Mouse (Mus musculus): ENCODE measurements around the gene Wdr37. TPM values are rescaled to one million over a fixed set of nuclear protein-coding genes. Genes with fewer than 3 reads are reported as not detected.
"Not testable (repeated sequence)": the region's sequence is repeated elsewhere in the genome, so short reads cannot be mapped to it uniquely, and the experiment has no call there.

Gene Wdr37
- not detected in 2 replicates for polyA plus RNA-seq (2012; ENCODE audit: insufficient read depth, insufficient read length, low replicate concordance, missing spikeins)

- H3K4me1 ChIP-seq (ENCODE audit: control insufficient read depth, insufficient read depth, low read length) = no peaks in the 10 kb centered on the region
- under 1% methylated on average over 18 of the region's 18 CpGs for WGBS
- H3K4me3 ChIP-seq (ENCODE audit: insufficient read depth, low read depth, low read length) = peak within 1 kb of the TSS; percentile 74
- TF ChIP-seq CTCF (IDR thresholded peaks at IDR 0.05; ENCODE audit: insufficient read depth, low read depth, low read length) (no peak), POLR2A (IDR thresholded peaks at IDR 0.05; ENCODE audit: insufficient read depth, low read depth, low read length) (no peak; the same call in 1 of the 2 replicates)
- peak within 1 kb of the TSS; percentile 96 for H3K27ac ChIP-seq (ENCODE audit: insufficient read depth, low read depth, low read length)
These were observed at the start of gene Wdr37 for GRCm38 (mm10) chr13:8871314-8871962. Gene Wdr37, minus strand, starts transcription at chr13:8871909.

- not testable (repeated sequence) for H3K27ac ChIP-seq (ENCODE audit: insufficient read depth, low read depth, low read length); H3K4me1 ChIP-seq (ENCODE audit: control insufficient read depth, insufficient read depth, low read length); H3K4me3 ChIP-seq (ENCODE audit: insufficient read depth, low read depth, low read length)
- 90% methylated on average over 8 of the region's 8 CpGs for WGBS
These were observed 42.2 kb upstream of the Wdr37 start for GRCm38 (mm10) chr13:8913890-8914289.

GRCm38 (mm10) chr13:8905986-8906385, 34.3 kb upstream of the Wdr37 start:
- 91% methylated on average over 2 of the region's 2 CpGs for WGBS
- H3K4me3 ChIP-seq (ENCODE audit: insufficient read depth, low read depth, low read length); H3K4me1 ChIP-seq (ENCODE audit: control insufficient read depth, insufficient read depth, low read length); H3K27ac ChIP-seq (ENCODE audit: insufficient read depth, low read depth, low read length): not testable (repeated sequence)

DNA sequence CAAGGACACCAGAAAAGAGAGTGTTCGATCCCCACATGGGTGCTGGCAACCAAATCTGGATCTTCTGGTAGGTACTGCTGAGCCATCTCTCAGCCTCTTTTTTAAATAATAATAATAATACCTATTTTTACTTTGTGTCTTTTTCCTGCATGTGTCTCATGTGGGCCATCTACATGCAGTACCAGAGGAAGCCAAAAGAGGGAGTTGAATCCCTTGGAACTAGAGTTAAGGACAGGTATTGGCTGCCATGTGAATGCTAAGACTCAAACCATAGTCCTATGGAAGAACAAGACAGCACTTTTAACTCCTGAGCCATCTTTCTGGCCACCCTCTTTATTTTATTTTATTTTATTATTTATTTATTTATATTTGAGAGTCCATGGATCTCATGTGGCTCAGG, 16.9 kb upstream of the Wdr37 start:
- Histone ChIP-seq H3K4me1 (ENCODE audit: control insufficient read depth, insufficient read depth, low read length) (no peaks in the 10 kb centered on the region), H3K27ac (ENCODE audit: insufficient read depth, low read depth, low read length) (no peak overlapping the region), H3K4me3 (ENCODE audit: insufficient read depth, low read depth, low read length) (no peak overlapping the region)
- TF ChIP-seq CTCF (IDR thresholded peaks at IDR 0.05; ENCODE audit: insufficient read depth, low read depth, low read length) = no peak
- TF ChIP-seq POLR2A (IDR thresholded peaks at IDR 0.05; ENCODE audit: insufficient read depth, low read depth, low read length) = no peak
- 98% methylated on average over 1 of the region's 1 CpGs for WGBS

- Histone ChIP-seq H3K4me3 (ENCODE audit: insufficient read depth, low read depth, low read length) (peak overlapping the region; percentile 98), H3K27ac (ENCODE audit: insufficient read depth, low read depth, low read length) (peak overlapping the region; percentile 22), H3K4me1 (ENCODE audit: control insufficient read depth, insufficient read depth, low read length) (no peaks in the 10 kb centered on the region)
- WGBS = 1% methylated on average over 9 of the region's 9 CpGs
- TF ChIP-seq POLR2A (IDR thresholded peaks at IDR 0.05; ENCODE audit: insufficient read depth, low read depth, low read length) (no peak), CTCF (IDR thresholded peaks at IDR 0.05; ENCODE audit: insufficient read depth, low read depth, low read length) (no peak)
These were observed 14.5 kb upstream of the Wdr37 start for GRCm38 (mm10) chr13:8886185-8886560.

DNA sequence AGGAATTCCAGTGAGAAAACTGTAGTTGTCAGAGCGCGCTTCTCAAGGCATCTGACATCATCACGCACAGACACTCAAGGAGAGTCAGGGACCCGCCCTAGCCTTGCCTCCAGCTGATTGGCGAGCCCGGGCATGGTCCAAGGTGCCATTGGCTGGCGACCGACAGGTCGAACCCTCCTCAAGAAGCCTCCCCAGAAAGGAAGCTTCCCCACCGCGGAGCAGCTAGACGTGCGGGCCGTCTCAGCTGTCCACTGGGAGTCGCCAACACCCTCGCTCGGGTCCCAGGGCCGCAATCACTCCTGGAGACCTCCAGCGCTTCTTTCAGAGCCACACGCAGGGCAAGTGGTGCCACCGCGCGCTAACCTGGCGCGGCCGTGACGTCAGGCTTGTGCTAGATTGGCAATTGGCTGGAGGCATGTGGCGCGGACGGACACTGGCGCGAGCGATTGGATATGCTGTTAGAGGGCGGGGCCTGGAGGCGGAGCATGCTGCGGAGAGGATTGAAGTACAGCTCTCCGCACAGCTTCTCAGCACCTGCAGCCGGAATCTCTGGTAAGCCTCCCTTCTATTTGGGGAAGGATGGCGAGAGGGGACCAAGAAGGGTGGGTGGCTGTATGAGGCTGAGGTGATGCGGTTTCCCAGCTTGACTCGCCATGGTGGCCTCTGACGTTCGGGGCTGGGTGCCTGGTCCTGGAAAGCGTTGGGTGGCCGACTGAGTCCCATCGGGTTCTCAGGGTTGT, 13.9 kb upstream of the Wdr37 start, which contains the start of gene Idi1:
TSS of gene Idi1 (plus strand) at position 57 of the 740 bp plus-strand sequence.
- Histone ChIP-seq H3K4me1 (ENCODE audit: control insufficient read depth, insufficient read depth, low read length) (no peaks in the 10 kb centered on the region), H3K4me3 (ENCODE audit: insufficient read depth, low read depth, low read length) (peak within 1 kb of the TSS; percentile 98), H3K27ac (ENCODE audit: insufficient read depth, low read depth, low read length) (peak within 1 kb of the TSS; percentile 100)
- under 1% methylated on average over 46 of the region's 46 CpGs for WGBS
- no peak for TF ChIP-seq CTCF (IDR thresholded peaks at IDR 0.05; ENCODE audit: insufficient read depth, low read depth, low read length)
- peak; percentile 55 for TF ChIP-seq POLR2A (IDR thresholded peaks at IDR 0.05; ENCODE audit: insufficient read depth, low read depth, low read length)

- not testable (repeated sequence) for H3K27ac ChIP-seq (ENCODE audit: insufficient read depth, low read depth, low read length); H3K4me1 ChIP-seq (ENCODE audit: control insufficient read depth, insufficient read depth, low read length); H3K4me3 ChIP-seq (ENCODE audit: insufficient read depth, low read depth, low read length)
- WGBS = 86% methylated on average over 5 of the region's 5 CpGs
These were observed 12.2 kb upstream of the Wdr37 start for GRCm38 (mm10) chr13:8883870-8884269.

DNA sequence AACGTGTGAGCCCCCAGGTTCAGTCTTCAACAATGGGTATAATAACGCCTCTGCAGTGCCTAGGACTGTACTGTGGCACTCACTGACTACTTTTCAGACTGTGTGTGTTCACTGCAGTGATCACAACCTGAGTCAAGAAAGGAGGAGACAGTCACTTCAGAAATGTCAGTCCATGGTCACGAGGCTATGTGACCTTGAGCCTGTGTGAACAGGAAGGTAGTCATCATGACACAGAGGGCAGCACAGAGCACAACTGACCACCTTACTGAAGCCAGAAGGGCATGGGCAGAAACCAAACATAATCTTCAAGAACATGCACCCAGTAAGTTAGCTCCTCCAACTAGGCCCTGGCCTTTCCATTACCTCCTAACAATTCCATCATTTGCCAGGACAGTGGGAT, 9.9 kb upstream of the Wdr37 start:
- Histone ChIP-seq H3K4me1 (ENCODE audit: control insufficient read depth, insufficient read depth, low read length) (no peaks in the 10 kb centered on the region), H3K4me3 (ENCODE audit: insufficient read depth, low read depth, low read length) (no peak overlapping the region), H3K27ac (ENCODE audit: insufficient read depth, low read depth, low read length) (no peak overlapping the region)
- WGBS = 75% methylated on average over 3 of the region's 3 CpGs
- TF ChIP-seq POLR2A (IDR thresholded peaks at IDR 0.05; ENCODE audit: insufficient read depth, low read depth, low read length) (no peak), CTCF (IDR thresholded peaks at IDR 0.05; ENCODE audit: insufficient read depth, low read depth, low read length) (no peak)

DNA sequence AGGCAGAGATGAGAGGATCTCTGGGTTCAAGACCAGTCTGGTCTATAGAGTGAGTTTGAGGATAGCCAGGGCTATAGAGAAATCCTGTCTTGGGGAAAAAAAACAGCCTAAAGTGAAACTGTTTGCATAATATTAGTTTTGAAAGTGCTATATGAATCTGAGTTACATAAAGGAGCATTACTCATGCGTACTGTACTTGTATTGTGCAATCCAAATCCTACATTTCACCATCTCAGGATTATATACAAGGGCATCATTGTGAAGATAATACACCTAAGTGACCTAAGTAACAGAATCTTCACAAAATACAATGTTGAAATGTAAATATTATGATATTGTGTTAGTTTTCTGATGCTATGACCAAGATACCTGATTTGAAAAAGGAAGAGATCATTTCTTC, 2.1 kb upstream of the Wdr37 start:
- 98% methylated on average over 1 of the region's 1 CpGs for WGBS
- Histone ChIP-seq H3K4me1 (ENCODE audit: control insufficient read depth, insufficient read depth, low read length) (no peaks in the 10 kb centered on the region), H3K27ac (ENCODE audit: insufficient read depth, low read depth, low read length) (no peak overlapping the region), H3K4me3 (ENCODE audit: insufficient read depth, low read depth, low read length) (no peak overlapping the region)
- TF ChIP-seq POLR2A (IDR thresholded peaks at IDR 0.05; ENCODE audit: insufficient read depth, low read depth, low read length) = no peak
- no peak for TF ChIP-seq CTCF (IDR thresholded peaks at IDR 0.05; ENCODE audit: insufficient read depth, low read depth, low read length)

Data from olfactory bulb, adult 2 months (tissue).